Mouse (Mus musculus): ENCODE results near the gene Smg6. TPM values are rescaled to one million over a fixed set of nuclear protein-coding genes. Genes with fewer than 3 reads are reported as not detected.
"Not testable (repeated sequence)": the region's sequence is repeated elsewhere in the genome, so short reads cannot be mapped to it uniquely, and the experiment has no call there.

Smg6 gene
- polyA plus RNA-seq, 1 experiment from 2014 or later = 19.8 TPM

DNA sequence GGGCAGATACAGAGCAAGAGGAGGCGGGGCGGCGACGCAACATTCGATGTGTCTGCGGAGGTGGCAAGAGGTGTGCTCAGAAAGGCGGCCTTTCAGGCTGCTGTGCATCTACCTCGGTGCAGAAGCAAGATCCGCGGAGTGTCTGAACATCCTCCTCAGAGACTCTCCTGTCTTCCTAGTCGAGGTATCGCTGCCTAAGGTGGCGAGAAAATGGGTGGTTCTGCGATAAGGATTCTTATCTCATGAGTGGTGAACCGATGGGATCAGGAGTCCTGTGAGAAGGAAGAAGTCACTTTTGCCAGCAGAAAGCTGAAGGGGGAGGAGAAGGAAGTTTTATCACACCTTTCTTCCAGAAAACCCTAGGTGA is 248.2 kb downstream of the Smg6 start:
- no peak overlapping the region for H3K9ac ChIP-seq (ENCODE audit: low read depth, low read length)
- ATAC-seq (ENCODE audit: low FRiP score, low TSS enrichment) = no peak
- H3K36me3 ChIP-seq (ENCODE audit: control insufficient read depth, insufficient read depth, low read length) = peaks cover 12% of the 10 kb centered on the region
- peaks cover 25% of the 10 kb centered on the region for H3K4me1 ChIP-seq (ENCODE audit: control insufficient read depth, insufficient read depth, low read length)
- 3% methylated on average over 15 of the region's 15 CpGs for WGBS
- H3K27ac ChIP-seq (ENCODE audit: low read depth, low read length) = no peak overlapping the region
- peak overlapping the region; percentile 61 for H3K4me3 ChIP-seq (ENCODE audit: low read length)
- H3K9me3 ChIP-seq (ENCODE audit: control insufficient read depth, low read length) = no peaks in the 10 kb centered on the region
- H3K27me3 ChIP-seq (ENCODE audit: control insufficient read depth, insufficient read depth, low read length) = peaks cover 38% of the 10 kb centered on the region
- H3K4me2 ChIP-seq (replicated peaks; ENCODE audit: low read depth, low read length) = peak overlapping the region; percentile 81

DNA sequence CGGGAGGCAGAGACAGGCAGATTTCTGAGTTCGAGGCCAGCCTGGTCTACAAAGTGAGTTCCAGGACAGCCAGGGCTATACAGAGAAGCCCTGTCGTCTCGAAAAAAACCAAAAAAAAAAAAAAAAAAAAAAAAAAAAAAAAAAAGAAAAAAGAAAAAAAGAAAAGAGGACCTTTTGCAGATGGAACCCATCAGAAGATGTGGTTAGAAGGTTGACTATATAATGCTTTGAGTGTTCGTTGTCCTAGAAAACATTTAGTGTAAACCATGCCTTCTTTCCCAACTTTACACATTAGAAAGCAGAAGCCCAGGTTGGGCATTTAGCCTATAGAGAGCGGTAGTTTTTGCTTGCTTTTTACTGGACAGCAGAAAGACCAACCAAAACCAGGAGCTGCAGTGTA is 249.0 kb downstream of the Smg6 start:
- not testable (repeated sequence) for H3K9me3 ChIP-seq (ENCODE audit: control insufficient read depth, low read length); H3K9ac ChIP-seq (ENCODE audit: low read depth, low read length); ATAC-seq (ENCODE audit: low FRiP score, low TSS enrichment); H3K4me3 ChIP-seq (ENCODE audit: low read length); H3K27ac ChIP-seq (ENCODE audit: low read depth, low read length); H3K4me2 ChIP-seq (replicated peaks; ENCODE audit: low read depth, low read length)
- peaks cover 24% of the 10 kb centered on the region for H3K4me1 ChIP-seq (ENCODE audit: control insufficient read depth, insufficient read depth, low read length)
- WGBS = 79% methylated on average over 6 of the region's 6 CpGs
- peaks cover 32% of the 10 kb centered on the region for H3K27me3 ChIP-seq (ENCODE audit: control insufficient read depth, insufficient read depth, low read length)
- peaks cover 12% of the 10 kb centered on the region for H3K36me3 ChIP-seq (ENCODE audit: control insufficient read depth, insufficient read depth, low read length)

DNA sequence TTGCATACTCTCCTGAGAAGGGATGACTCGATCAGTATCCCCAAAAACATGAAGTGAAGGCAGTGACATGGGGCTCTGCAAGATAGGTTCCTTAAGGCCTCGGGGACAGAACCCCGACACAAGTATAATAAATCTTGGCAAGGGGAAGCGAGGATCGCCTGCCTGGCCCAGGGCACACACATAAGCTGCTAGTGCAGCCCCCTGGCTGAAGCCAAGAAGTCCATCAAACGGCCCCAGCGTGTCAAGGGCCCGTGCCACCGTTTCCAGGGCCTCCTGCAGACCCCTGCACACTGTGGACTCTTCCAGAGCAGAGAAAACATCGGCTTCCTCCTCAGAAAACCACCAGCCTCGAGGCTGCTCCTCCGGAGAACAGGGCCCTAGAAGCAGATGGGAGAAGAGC is 252.4 kb downstream of the Smg6 start:
- no peak for ATAC-seq (ENCODE audit: low FRiP score, low TSS enrichment)
- peaks cover 32% of the 10 kb centered on the region for H3K36me3 ChIP-seq (ENCODE audit: control insufficient read depth, insufficient read depth, low read length)

DNA sequence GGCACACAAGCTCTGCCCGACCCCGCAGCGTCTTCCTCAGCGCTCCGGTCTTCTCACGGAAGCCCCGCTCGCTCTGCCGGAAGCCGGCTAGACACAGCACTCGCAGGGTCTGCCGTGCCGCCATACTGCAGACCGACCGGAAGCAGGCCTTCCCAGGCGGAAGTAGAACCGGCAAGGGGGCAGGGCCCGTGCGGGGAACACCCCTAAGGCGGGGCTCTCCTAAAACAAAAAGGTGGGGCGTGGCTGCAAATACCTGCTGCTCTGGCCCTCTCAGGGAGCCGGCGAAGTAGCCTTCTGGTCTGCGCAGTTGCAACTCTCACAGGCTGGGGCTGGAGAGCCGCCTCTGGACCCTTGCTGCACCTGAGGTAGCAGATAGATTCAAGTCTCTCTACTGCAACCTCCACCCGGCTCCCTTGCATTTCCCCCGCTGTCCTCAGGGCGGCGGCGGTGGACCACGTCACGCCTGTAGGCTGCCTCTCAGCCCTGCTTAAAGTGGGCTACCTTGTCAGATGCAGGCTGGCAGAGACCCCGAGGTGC is 253.1 kb downstream of the Smg6 start, which contains the start of gene Ovca2:
Ovca2 (minus strand) TSS at position 164 of the 537 bp plus-strand sequence.
- peak within 1 kb of the TSS; percentile 77 for H3K9ac ChIP-seq (ENCODE audit: low read depth, low read length)
- no peaks in the 10 kb centered on the region for H3K27me3 ChIP-seq (ENCODE audit: control insufficient read depth, insufficient read depth, low read length)
- peak within 1 kb of the TSS; percentile 68 for H3K4me2 ChIP-seq (replicated peaks; ENCODE audit: low read depth, low read length)
- ATAC-seq (ENCODE audit: low FRiP score, low TSS enrichment) = peak; percentile 95
- H3K27ac ChIP-seq (ENCODE audit: low read depth, low read length) = peak within 1 kb of the TSS; percentile 68
- peaks cover 6% of the 10 kb centered on the region for H3K4me1 ChIP-seq (ENCODE audit: control insufficient read depth, insufficient read depth, low read length)
- H3K4me3 ChIP-seq (ENCODE audit: low read length) = peak within 1 kb of the TSS; percentile 78
- 0% methylated on average over 33 of the region's 33 CpGs for WGBS
- H3K36me3 ChIP-seq (ENCODE audit: control insufficient read depth, insufficient read depth, low read length) = peaks cover 37% of the 10 kb centered on the region
- no peaks in the 10 kb centered on the region for H3K9me3 ChIP-seq (ENCODE audit: control insufficient read depth, low read length)

More for the DNA sequence above, 252.4 kb downstream of the Smg6 start:
- Histone ChIP-seq H3K4me2 (replicated peaks; ENCODE audit: low read depth, low read length) (peak overlapping the region; percentile 68), H3K27me3 (ENCODE audit: control insufficient read depth, insufficient read depth, low read length) (peaks cover 2% of the 10 kb centered on the region; the same call in 1 of the 2 replicates), H3K4me3 (ENCODE audit: low read length) (peak overlapping the region; percentile 78), H3K9me3 (ENCODE audit: control insufficient read depth, low read length) (no peaks in the 10 kb centered on the region), H3K4me1 (ENCODE audit: control insufficient read depth, insufficient read depth, low read length) (peaks cover 11% of the 10 kb centered on the region), H3K9ac (ENCODE audit: low read depth, low read length) (peak overlapping the region; percentile 77), H3K27ac (ENCODE audit: low read depth, low read length) (peak overlapping the region; percentile 68; the same call in 1 of the 2 replicates)
- WGBS = 50% methylated on average over 12 of the region's 12 CpGs

DNA sequence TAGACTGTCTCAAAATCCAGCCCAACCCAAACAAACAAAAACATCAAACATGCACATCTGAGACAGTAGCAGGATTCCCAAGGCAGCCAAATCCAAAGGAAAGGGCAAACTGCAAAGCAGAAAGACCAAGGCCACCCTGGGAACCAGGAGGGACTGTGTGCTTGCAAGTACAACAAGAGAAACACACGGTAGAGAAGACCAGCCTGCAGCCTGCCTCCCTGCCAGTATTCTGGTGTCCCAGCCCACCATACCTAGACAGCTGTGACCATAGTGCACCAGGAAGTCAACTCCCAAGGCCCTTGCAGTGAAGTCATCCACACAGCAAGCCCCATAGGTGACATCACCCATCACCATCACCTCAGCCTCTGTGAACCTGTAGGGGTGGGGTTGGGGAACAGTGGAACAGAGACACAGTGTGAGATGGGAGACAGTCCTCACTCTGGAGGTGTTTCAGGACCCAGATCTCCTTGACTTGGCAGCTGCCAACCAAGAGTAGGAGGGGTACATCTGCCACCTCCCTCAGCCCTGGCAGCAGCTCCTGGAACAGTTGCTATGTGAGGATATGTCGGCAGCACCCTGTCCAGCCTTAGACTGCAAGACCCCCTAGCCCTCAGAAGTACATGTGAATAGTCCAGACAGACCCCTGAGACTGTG is 258.4 kb downstream of the Smg6 start:
- ATAC-seq (ENCODE audit: low FRiP score, low TSS enrichment) = no peak
- 89% methylated on average over 2 of the region's 2 CpGs for WGBS

DNA sequence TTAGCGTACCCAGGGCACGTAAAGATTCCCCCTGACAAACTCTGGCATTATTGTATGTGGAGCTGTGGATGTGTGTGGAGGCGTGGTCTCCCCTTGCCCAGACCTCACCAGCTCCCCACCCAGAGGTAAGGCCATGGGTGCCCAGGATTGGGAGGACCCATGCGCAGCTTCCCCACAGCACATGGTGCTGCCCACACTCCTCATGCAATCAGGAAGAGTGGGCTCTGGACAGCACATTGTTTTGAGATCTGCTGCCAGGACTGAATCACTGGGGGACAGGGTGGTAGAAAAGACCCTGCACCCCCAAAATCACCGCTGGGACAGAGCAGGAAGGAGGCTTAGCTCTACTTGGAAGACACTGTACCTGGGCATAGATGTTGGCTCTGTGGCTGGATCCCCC is 258.9 kb downstream of the Smg6 start:
- no peak for ATAC-seq (ENCODE audit: low FRiP score, low TSS enrichment)
- H3K9ac ChIP-seq (ENCODE audit: low read depth, low read length) = no peak overlapping the region
- H3K9me3 ChIP-seq (ENCODE audit: control insufficient read depth, low read length) = no peaks in the 10 kb centered on the region
- no peak overlapping the region for H3K27ac ChIP-seq (ENCODE audit: low read depth, low read length)
- H3K36me3 ChIP-seq (ENCODE audit: control insufficient read depth, insufficient read depth, low read length) = peaks cover 29% of the 10 kb centered on the region; the same call in 1 of the 2 replicates
- no peak overlapping the region for H3K4me3 ChIP-seq (ENCODE audit: low read length)
- H3K27me3 ChIP-seq (ENCODE audit: control insufficient read depth, insufficient read depth, low read length) = no peaks in the 10 kb centered on the region
- no peak overlapping the region for H3K4me2 ChIP-seq (replicated peaks; ENCODE audit: low read depth, low read length)
- 87% methylated on average over 5 of the region's 5 CpGs for WGBS
- peaks cover 5% of the 10 kb centered on the region for H3K4me1 ChIP-seq (ENCODE audit: control insufficient read depth, insufficient read depth, low read length)

More for the DNA sequence above, 258.4 kb downstream of the Smg6 start:
- H3K4me1 ChIP-seq (ENCODE audit: control insufficient read depth, insufficient read depth, low read length) = no peaks in the 10 kb centered on the region
- peaks cover 29% of the 10 kb centered on the region; the same call in 1 of the 2 replicates for H3K36me3 ChIP-seq (ENCODE audit: control insufficient read depth, insufficient read depth, low read length)
- no peak overlapping the region for H3K4me3 ChIP-seq (ENCODE audit: low read length)
- no peak overlapping the region for H3K9ac ChIP-seq (ENCODE audit: low read depth, low read length)
- no peak overlapping the region for H3K4me2 ChIP-seq (replicated peaks; ENCODE audit: low read depth, low read length)
- H3K9me3 ChIP-seq (ENCODE audit: control insufficient read depth, low read length) = no peaks in the 10 kb centered on the region
- no peak overlapping the region for H3K27ac ChIP-seq (ENCODE audit: low read depth, low read length)
- H3K27me3 ChIP-seq (ENCODE audit: control insufficient read depth, insufficient read depth, low read length) = no peaks in the 10 kb centered on the region

DNA sequence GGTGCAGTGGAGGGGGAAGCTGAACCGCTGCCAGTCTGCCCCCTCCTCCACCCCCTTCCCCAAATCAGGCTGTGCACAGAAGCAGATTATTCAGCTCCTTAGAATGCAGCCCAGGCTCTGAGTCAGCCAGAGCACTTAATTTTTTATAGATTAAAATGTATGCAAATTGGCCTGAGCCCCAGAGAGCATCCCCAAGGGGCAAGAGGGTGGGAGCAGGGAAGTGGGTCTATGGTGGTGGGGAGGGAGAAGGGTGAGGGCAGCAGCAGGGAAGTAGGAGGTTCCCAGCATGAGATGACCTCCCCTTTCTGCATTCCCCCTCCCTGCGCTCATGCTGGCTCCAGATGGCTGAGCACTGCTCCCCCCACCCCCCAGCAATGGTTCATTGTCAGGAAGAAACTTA is 259.4 kb downstream of the Smg6 start:
- 80% methylated on average over 2 of the region's 2 CpGs for WGBS
- Histone ChIP-seq H3K4me1 (ENCODE audit: control insufficient read depth, insufficient read depth, low read length) (peaks cover 6% of the 10 kb centered on the region), H3K9ac (ENCODE audit: low read depth, low read length) (no peak overlapping the region), H3K36me3 (ENCODE audit: control insufficient read depth, insufficient read depth, low read length) (peaks cover 29% of the 10 kb centered on the region; the same call in 1 of the 2 replicates), H3K9me3 (ENCODE audit: control insufficient read depth, low read length) (no peaks in the 10 kb centered on the region), H3K27me3 (ENCODE audit: control insufficient read depth, insufficient read depth, low read length) (no peaks in the 10 kb centered on the region), H3K4me3 (ENCODE audit: low read length) (no peak overlapping the region), H3K4me2 (replicated peaks; ENCODE audit: low read depth, low read length) (no peak overlapping the region), H3K27ac (ENCODE audit: low read depth, low read length) (no peak overlapping the region)
- ATAC-seq (ENCODE audit: low FRiP score, low TSS enrichment) = no peak

DNA sequence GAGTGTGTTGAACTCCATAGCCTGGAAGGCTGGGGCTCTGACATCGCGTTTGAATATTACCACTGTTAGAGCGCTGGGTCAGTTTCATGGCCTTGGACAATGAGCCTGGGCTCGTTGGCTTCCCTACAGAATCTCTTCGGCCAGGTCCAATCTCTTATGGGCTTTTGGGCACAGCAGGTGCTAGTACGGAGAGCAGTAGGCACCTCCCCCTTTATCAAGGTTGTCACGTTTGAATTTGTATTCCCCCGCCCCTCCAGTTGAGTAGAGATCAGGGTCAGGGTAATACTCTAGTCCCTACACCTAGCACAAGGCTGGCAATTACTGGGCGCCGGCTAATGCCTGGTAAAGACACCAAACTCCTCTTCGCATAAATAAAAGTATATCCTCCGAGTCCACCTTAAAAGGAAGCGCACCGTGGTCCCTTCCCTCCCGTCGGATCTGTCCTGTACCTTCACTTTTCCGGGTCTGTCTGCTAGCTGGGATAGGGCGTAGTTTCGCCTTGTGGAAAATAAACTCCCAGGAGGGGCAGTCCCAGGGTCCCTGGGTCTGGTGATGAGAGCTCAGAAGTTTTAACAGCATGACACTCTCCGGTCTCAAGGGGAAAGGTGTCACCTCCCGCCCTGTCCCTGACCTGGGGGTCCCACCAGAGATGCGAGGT is 264.2 kb downstream of the Smg6 start:
- H3K4me2 ChIP-seq (replicated peaks; ENCODE audit: low read depth, low read length) = peak overlapping the region; percentile 88
- H3K27me3 ChIP-seq (ENCODE audit: control insufficient read depth, insufficient read depth, low read length) = peaks cover 20% of the 10 kb centered on the region
- under 1% methylated on average over 22 of the region's 22 CpGs for WGBS
- peaks cover 22% of the 10 kb centered on the region for H3K4me1 ChIP-seq (ENCODE audit: control insufficient read depth, insufficient read depth, low read length)
- H3K9me3 ChIP-seq (ENCODE audit: control insufficient read depth, low read length) = no peaks in the 10 kb centered on the region
- ATAC-seq (ENCODE audit: low FRiP score, low TSS enrichment) = peak; percentile 25; the same call in 1 of the 2 replicates
- H3K9ac ChIP-seq (ENCODE audit: low read depth, low read length) = peak overlapping the region; percentile 76
- no peak overlapping the region for H3K27ac ChIP-seq (ENCODE audit: low read depth, low read length)
- peaks cover 4% of the 10 kb centered on the region; the same call in 1 of the 2 replicates for H3K36me3 ChIP-seq (ENCODE audit: control insufficient read depth, insufficient read depth, low read length)
- peak overlapping the region; percentile 92 for H3K4me3 ChIP-seq (ENCODE audit: low read length)

DNA sequence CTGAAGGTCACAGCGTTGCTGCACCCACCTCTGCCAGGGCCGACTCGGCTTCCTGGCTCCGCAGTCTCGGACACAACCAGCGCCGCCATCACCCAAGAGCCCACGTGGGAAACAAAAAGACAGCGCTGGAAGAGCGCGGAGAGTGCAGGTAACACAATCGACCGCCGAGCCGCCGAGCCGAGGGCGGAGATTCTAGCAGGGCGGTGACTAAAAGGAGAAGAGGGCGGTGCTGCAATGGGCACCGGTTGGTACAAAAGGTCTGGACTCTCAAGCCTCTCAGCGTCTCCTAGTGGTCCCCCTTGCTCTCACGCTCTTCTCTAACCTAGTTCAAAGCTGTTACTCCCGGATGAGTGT is 264.7 kb downstream of the Smg6 start:
- H3K9ac ChIP-seq (ENCODE audit: low read depth, low read length) = peak overlapping the region; percentile 76
- H3K4me1 ChIP-seq (ENCODE audit: control insufficient read depth, insufficient read depth, low read length) = peaks cover 27% of the 10 kb centered on the region
- no peaks in the 10 kb centered on the region for H3K9me3 ChIP-seq (ENCODE audit: control insufficient read depth, low read length)
- H3K27me3 ChIP-seq (ENCODE audit: control insufficient read depth, insufficient read depth, low read length) = peaks cover 25% of the 10 kb centered on the region
- H3K4me3 ChIP-seq (ENCODE audit: low read length) = peak overlapping the region; percentile 92
- H3K27ac ChIP-seq (ENCODE audit: low read depth, low read length) = no peak overlapping the region
- peak; percentile 70; the same call in 1 of the 2 replicates for ATAC-seq (ENCODE audit: low FRiP score, low TSS enrichment)
- peak overlapping the region; percentile 88 for H3K4me2 ChIP-seq (replicated peaks; ENCODE audit: low read depth, low read length)
- peaks cover 4% of the 10 kb centered on the region; the same call in 1 of the 2 replicates for H3K36me3 ChIP-seq (ENCODE audit: control insufficient read depth, insufficient read depth, low read length)
- WGBS = 1% methylated on average over 24 of the region's 24 CpGs

All from kidney, embryonic 14.5 days (tissue).